Mouse (Mus musculus) neural tube, embryonic 10.5 days (tissue): Measurements from ENCODE around the gene Tubgcp6.
A peak's percentile ranks its signal among the peaks of the same experiment; 100 is the strongest.

Experiments
- DNase-seq: peaks from one replicate; pipeline ENCODE4 v3.0.0-alpha.2; 2017; ENCODE audit warnings: low spot score; ENCODE audit errors: extremely low spot score

Tubgcp6 gene

GRCm38 (mm10) chr15:89103921-89104320 lies 19.0 kb downstream of the Tubgcp6 start:
- no peak for DNase-seq

GRCm38 (mm10) chr15:89102646-89103045 lies 20.3 kb downstream of the Tubgcp6 start:
- DNase-seq: no peak

DNA sequence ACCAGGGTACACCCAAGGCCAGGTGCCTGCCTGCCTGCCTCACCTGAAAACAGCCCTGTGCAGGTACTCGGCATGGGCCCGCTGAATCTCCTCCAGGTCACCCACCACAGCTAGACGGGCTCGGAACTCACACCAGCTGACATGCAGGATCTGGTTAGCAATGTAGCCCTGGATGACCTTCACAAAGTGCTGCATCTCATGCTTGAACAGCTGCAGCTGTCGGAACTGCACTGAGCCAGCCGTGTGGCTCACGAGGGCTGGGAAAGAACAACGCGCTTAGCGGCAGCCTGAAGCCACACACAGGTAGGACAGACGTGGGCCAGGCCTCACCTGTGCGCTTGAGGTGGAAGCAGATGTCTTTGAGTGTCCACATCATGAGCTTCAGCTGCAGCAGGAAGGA lies 22.1 kb downstream of the Tubgcp6 start:
- no peak for DNase-seq

DNA sequence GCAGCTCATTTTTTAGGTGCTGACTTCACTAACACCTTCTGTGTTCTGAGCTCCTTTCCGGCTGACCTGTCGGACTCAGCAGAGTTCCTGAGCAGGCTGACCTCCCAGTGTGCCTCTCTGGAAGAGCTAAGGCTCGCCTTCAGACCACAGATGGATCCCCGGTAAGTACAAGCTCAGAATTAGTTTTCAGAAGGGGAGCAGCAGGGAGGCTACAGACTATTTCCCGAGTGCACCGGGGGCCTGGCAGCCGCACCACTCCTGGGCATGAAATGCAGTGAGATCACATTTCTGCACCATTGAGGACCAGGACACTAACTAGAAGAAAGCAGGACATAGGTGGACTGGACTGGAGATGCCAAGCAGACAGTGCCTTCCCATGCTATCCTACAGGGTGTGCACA lies 24.3 kb downstream of the Tubgcp6 start:
- DNase-seq: no peak

DNA sequence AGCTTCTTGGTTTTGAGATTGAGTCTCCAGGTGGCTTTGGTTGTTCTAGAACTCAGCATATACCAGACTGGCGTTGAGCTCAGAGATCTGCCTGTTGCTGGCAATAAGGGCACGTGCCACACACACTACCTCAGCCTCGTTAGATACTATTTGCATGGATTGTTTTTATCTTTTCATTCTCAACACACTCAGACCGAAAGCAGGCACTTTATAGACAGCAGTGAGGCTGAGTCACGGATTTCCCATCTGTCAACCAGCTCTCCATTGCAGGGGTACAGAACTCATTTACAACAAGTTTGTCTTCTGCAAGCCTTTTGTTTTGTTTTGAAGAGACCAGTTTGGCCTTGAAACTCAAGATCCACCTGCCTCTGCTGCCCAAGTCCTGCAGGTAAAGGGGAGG lies 25.5 kb downstream of the Tubgcp6 start:
- no peak for DNase-seq

DNA sequence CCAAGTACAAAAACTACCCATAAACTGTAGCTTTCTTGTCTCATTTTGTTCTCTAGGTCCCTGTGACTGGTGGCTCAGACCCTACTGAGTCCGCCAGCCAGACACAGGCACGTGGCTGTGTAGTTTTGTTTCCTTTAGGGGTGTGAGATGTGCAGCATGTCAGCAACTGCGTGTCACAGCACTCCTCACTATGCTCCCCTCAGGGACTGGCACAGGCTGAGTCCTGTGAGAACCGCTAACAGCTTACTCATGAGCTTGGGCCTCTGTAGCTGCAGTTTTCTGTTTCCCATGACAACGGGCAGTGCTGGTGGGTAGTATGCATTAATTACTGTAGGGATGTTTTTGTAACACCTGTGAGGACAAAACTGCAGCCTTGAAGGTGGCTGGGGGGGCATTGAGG lies 30.7 kb downstream of the Tubgcp6 start:
- DNase-seq: no peak

DNA sequence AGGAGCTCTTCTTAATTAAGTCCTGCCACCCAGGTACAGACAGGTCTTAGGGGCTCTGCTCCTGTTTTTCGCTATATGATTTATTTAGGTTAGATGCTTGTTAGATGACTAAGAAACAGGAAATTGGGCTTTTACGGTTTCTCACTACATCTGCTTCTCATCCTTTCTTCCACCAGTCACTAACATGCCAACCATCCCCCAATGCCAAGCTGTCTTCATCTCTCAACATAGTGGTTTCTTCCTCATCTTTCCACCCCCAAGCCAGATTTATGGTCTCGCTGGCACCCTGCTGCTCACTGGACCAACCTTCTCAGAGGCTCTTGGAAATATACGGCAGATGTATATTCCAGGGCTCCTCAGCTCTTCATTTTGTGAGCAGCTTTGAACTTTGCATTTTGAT lies 32.2 kb downstream of the Tubgcp6 start:
- DNase-seq: no peak

- no peak for DNase-seq
Observed at GRCm38 (mm10) chr15:89089248-89090051, 33.5 kb downstream of the Tubgcp6 start.

DNA sequence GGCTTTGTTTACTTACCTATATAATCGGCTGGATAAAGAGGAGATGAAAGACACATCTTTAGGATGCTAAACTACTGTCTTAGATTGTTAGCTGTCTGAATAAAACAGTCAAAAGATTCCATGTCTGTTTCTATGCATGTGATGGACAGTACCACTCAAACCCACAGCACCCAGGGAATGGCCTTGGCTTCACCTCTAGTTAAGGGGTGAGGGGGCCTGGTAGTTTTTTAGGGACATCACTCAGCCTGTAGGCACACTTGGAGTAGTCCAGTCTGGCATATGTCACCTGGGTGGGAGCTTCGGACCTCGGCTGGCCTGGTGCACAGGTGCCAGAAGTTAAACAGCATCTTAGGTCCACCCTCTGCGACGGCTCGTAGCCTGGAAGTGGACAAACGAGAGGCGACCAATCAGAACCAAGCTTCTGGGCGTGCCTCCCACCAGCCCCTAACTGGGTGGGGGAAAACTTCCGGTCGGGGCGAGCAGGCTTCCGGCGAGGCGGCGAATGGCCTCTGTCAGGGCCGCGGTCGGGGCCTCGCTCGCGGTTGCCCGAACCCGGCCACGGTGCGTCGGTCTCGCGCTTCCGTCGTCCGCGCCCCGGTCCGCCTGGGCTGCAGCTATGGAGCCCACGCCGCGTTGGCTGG lies 34.2 kb downstream of the Tubgcp6 start, which contains the start of gene Selenoo:
TSS of gene Selenoo (plus strand) at position 478 of the 641 bp plus-strand sequence.
- peak; percentile 90 for DNase-seq

DNA sequence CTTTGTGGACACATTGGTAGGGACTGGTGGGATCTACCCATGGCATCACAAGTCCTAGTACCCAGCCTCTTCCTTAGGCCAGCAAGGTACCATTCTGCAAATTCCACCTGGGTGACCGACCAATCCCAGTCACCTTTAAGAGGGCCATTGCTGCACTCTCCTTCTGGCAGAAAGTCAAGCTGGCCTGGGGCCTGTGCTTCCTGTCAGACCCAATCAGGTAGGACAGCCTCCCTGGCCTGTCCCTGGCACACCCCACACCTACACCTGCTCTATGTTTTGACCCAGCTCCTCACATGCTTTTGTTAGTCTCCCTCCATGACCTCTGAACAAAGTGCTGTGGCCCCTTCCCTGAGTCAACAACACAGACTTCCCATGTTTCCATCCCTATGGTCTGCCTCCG lies 38.1 kb downstream of the Tubgcp6 start:
- no peak for DNase-seq

GRCm38 (mm10) chr15:89083906-89084305 lies 39.0 kb downstream of the Tubgcp6 start:
- no peak for DNase-seq

DNA sequence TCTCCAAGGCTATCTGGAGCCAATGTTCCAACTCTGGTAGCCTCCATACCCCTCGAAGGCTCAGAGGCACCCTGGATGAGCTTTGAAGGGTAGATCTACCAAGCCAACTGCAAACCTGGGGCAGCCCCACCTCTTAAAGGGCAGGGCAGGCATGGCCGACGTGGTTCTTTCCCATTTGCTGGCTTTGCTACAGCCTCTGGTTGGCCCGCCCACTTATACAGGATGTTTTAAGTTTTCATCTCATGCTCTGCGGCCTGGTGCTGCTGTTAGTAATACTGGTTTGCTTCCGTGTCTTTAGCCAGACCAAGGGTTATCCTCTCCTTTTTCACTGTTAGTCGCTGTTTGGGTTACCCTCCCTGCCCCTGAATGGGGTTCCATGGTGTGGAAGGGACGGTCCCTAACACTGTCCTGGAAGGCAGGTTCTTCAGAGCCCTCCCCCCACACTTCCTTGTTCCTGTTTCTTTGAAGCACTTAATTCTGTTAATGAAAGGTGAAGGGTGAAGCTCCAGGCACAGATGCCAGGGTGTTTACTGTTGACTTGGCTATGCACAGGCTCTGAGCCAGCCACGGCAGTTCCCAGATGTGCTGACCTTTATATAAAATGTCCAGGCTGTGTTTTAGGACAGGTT lies 44.6 kb downstream of the Tubgcp6 start:
- DNase-seq: no peak

DNA sequence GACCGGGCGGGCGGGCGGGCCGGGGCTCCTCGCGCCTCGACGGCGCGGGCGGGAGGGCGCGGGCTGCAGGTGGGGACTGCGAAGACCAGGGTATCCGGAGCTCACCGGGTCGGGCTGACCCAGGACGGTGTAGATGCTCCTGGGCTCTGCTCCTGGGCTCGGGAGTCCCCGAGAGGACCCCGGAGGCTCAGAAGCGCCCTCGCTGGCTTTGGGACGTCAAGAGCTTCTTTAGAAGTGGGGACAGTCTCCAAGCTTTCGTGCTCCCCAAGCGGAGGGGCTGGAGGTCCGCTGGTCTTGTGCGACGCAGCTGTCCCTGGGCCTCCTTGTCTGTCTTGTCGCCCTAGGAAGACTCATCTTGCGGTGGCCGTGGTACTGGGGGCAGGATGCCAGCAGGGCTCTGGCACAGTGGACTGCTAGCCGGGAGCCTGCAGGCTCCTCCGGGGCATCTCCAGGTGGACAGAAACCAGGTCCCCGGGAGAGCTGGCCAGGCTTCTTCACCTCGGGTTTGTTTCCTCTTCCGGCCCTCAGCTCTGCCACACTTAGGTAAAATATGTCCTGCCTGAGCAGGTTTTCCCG lies 46.7 kb downstream of the Tubgcp6 start:
- peak; percentile 74 for DNase-seq

DNA sequence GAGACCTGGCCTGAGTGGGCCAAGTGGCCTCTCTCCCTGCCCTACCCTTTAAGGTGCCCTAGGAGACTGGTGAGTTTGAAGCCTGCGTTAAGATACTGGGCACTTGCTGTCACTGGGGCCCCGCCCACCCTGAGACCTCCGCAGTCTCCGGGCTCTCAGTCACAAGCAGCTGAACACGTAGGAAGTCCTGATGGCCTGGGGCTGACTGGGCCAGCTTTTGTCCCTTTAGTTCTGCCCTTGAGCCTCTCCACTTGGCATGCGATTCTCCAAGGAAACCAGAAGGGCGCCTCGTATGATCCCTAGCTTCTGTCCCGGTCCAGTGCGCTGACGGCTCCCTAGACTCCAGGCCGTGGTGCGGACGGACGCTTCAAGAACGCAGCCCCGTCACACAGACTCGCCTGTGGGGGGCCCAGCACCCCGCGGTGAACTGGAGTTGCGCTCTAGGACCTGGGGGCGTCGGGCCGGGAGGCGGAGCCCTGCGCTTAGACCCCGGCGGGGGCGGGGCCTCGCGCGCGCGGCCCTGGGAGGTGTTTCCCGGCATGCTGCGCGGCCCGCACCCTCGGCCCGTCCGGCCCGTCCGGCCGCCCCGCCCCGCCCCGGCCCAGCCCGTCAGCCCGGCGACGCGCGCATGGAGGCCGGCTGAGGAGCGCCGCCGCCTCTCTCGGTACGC lies 47.3 kb downstream of the Tubgcp6 start:
- peak; percentile 89 for DNase-seq

DNA sequence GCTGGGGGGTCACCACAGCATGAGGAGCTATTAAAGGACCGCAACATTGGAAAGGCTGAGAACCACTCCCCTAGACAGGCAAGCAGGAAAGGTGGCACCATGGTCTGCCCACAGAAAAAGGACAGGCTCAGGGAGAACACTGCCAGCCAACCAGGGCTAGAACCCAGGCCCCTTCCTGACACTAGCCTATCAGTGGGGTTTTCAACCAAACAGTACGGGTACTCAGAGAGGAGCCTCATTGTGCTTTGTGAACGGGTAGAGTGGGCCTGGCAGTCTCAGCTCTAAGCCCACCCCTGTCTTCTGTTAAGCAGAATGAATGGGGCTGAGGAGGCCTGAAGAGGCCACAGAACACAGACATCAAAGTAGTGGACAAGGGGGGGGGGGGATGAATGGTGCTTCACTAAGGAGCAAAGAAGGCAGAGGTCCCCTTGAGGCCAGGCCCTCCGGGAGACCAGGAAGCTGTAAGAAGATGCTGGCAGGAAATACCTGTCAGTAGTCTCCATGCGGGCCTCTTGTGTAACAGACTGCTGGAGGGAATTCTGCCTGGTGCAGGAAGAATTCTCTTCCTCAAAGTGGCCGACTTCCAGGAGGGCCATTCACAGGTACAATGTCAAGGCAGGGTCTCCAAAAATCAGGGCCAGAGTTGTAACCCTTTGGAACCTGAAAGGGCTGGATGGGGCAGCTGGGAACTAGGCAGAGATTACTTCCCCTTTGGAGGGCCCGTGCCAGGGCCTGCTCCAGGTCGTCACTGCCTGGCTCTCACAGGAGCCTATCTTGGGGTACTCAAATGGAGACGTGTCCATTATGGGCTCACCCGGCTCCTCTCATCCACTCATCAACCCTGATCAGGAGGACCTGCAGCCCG lies 48.1 kb downstream of the Tubgcp6 start, which contains the start of gene Trabd:
TSS of gene Trabd (plus strand) at position 512 of the 865 bp plus-strand sequence.
- DNase-seq: no peak

- DNase-seq: no peak
Observed at GRCm38 (mm10) chr15:89073993-89074603, 48.8 kb downstream of the Tubgcp6 start.

DNA sequence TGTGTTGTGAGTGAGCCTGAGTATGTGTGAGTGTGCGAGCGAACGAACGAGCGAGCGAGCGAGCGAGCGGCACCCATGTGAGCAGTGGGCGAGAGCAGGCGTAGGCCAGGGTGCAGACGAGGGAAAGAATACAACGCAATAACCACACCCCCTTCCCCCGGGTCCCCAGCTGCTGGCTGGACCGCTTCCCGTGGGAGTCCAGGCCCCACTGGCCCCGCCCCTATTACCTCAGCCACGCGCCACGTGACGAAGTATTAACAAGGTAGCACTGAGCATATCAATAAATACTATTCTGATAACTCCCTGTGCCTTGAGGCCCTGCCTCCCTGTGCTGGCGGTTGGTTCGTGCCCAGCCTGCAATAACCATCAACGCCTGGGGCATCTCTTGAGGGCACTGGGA lies 52.3 kb downstream of the Tubgcp6 start:
- DNase-seq: no peak

DNA sequence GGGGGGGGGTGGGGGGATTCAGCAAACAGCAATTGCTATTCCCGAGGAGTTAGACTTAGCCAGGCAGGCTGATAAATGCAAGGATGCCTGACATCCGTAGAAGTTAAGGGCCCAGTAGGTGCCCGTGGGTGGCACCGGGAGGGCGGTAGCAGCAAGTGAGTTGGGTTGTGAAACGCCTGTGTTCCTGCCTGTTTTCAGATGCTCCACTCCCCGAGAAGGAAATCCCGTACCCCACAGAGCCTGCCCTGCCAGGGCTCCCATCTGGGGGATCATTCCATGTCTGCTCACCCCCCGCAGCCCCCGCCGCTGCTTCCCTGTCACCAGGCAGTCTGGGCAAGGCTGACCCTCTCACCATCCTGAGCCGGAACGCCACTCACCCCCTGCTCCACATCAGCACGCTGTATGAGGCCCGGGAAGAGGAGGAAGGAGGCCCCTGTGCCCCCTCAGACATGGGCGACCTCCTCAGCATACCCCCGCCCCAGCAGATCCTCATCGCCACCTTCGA lies 53.5 kb downstream of the Tubgcp6 start:
- no peak for DNase-seq

GRCm38 (mm10) chr15:89068226-89068625 lies 54.7 kb downstream of the Tubgcp6 start:
- DNase-seq: no peak

DNA sequence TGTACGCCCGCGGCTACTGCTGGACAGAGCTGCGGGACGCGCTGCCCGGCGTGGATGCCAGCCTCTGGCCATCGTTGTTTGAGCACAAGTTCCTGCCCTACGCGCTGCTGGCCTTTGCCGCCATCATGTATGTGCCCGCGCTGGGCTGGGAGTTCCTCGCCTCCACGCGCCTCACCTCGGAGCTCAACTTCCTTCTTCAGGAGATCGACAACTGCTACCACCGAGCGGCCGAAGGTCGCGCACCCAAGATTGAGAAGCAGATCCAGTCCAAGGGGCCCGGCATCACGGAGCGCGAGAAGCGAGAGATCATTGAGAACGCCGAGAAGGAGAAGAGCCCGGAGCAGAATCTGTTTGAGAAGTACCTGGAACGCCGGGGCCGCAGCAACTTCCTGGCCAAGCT lies 55.3 kb downstream of the Tubgcp6 start:
- DNase-seq: no peak
